Mouse (Mus musculus): ENCODE results near the gene Tango6. TPM values are rescaled to one million over a fixed set of nuclear protein-coding genes. Genes with fewer than 3 reads are reported as not detected.

Gene Tango6
- polyA plus RNA-seq, 3 experiments from 2014 or later: 2.7 to 9.7 (median 7.2) TPM

DNA sequence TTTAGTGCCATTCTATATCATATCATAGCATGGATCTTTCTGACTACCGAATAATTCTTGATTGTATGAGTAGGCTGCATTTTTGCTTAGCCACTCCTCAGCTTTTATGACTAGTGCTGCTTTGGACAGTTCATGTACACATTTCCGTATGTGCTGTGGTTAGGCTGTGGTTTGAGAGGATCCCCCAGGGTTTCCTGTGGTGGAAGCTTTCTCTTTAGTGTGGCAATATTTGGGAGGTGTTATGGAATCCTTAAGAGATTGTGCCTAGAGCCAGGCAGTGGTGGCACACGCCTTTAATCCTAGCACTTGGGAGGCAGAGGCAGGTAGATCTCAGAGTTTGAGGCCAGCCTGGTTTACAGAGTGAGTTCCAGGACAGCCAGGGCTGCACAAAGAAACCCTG, 18.5 kb downstream of the Tango6 start:
- no peak for ATAC-seq

DNA sequence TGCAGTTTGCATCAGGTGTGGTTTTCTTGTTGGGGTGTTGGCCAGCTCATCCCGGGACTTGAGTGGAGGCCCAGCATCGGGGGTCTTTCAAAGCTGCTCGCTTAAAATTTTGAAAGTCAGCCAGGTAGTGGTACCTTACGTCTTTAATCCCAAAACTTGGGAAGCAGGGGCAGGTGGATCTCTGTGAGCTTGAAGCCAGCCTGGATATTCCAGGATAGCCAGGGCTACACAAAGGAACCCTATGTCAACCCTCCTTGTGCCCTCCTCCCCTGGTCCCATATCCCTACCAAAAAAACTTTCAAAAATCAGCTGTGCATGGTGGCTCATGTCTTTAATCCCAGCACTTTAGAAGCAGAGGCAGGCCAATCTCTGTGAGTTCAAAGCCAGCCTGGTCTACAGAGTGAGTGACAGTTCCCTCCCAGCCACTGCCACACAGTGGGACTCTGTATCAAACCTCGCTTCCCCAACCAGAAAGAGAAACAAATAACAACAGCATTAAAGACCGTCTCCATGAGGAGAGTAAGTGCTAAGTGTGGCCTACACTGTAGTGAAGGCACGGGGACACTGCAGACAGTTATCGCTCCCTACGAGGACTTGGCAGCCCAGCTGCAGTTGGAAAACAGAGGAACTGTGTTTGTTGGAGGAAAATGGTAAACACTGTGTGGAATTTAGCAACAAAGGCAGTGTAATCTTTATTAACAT, 21.5 kb downstream of the Tango6 start:
- ATAC-seq: no peak

- no peak for ATAC-seq
These were observed 22.0 kb downstream of the Tango6 start for GRCm38 (mm10) chr8:106704901-106705321.

GRCm38 (mm10) chr8:106706194-106706593, 23.3 kb downstream of the Tango6 start:
- no peak for ATAC-seq

DNA sequence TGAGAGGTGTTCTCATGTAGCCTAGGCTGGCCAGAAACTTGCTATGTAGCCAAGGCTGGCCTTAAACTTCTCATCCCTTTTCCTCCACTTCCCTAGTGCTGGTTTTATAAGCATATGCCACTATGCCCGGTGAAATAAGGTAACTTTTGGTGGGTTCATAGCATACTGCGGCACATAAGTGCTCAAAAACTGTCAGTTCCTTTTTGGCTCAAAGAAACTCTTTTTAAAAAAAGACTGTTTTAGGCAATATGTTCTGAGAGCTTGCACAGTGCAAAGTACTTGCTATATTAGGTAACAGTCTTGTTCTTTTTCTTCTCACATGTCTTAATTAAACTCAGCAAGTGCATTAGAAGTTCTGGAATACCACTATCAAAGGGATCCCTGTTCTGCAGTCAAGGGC, 27.1 kb downstream of the Tango6 start:
- no peak for ATAC-seq

DNA sequence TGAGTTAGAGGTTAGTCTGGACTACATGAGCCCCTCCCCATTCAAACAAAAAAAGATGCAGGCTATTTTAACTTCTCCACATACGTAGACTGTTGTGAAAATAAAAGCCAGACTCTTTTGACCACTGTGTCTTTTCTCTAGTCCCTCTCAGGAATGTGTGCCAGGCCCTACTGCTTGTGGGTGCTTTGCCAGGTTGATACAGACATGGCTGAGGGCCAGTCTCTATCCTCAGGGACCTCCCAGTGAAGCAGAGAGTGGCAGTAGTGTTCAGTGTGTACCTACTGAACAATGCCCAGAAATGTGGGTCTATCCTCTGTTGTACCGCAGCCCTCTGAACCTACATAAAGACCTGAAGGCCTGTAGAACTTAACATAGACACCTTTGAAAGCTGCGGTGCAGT, 29.6 kb downstream of the Tango6 start:
- ATAC-seq: no peak

GRCm38 (mm10) chr8:106714297-106714696, 31.4 kb downstream of the Tango6 start:
- no peak for ATAC-seq

DNA sequence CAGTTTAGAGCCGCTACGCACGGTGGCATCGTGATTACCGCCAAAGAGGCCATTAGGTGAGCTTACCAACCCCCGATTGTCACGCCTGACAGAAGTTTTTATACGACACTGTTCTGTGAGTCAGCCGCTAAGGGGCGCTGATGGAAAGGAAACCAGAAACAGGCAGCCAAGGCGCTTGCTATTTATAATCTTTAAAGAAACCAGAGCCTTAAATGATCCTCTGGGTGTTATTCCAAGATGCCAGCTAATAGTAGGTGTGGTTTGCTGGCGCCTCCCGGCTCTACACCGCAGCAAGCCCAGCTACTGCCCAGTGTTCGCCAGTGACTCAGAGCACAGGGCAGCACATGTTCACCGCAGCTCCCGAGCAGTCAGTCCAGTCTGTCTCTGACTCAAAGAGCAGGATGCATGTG, 35.2 kb downstream of the Tango6 start:
- no peak for ATAC-seq

GRCm38 (mm10) chr8:106720921-106721320, 38.1 kb downstream of the Tango6 start:
- ATAC-seq: no peak

DNA sequence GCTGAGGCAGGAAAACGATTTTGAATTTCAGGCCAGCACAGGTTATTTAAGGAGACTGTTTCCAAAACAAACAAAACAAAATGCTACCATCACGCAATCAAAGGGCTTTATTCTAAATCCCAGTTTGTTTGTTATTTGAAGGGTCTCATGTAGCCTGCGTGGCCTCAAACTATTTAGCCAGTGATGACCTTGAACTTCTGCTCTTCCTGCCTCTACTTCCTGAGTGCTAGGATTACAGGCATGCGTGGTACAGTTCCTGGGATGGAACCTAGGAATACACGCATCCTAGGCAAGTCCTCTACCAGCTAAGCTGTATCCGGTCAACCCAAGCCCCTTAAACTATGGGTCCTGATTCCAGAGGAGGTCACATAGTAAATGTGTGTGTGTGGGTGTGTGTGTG, 39.6 kb downstream of the Tango6 start:
- no peak for ATAC-seq

- ATAC-seq: no peak
These were observed 41.1 kb downstream of the Tango6 start for GRCm38 (mm10) chr8:106723921-106724320.

DNA sequence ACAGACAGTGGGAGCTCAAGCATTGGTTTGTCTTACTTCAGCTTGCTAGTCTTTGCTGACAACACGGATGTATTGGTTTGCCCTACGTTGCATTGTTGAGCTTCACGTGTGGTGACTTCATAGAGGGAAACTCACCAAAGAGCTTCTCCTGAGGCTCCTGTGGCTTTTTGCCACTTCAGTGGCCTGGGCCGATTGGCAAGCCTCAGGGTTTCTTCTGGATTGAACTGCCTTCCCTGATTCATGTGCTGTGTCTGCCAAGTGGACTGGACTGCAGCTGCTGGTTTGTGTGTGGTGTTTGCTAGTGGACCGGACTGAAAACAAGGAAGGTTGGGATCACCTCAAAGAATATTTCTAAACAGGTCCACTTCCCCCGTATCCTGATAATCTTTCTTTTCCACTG, 43.7 kb downstream of the Tango6 start:
- ATAC-seq: no peak

- ATAC-seq: no peak
These were observed 44.5 kb downstream of the Tango6 start for GRCm38 (mm10) chr8:106727241-106727835.

DNA sequence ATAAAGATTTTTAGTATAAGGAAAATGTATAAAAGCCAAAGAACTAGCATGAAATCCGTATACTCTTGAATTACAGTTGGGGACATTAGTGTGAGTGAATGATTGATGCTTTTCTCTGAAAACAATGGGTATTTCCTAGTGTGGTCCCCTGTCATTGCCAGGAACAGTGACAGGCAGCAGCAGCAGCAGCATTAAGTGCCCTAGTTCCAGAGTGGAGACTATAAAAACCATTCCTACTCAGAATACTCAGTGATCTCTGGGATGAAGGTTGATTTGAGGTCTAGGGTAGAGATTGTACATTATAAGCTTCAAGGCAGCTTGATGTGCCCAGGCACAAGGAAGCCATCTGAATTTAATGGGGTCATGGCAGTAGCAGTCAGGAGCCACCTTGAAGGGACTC, 45.0 kb downstream of the Tango6 start:
- ATAC-seq: no peak

- ATAC-seq: no peak
These were observed 50.1 kb downstream of the Tango6 start for GRCm38 (mm10) chr8:106732921-106733320.

DNA sequence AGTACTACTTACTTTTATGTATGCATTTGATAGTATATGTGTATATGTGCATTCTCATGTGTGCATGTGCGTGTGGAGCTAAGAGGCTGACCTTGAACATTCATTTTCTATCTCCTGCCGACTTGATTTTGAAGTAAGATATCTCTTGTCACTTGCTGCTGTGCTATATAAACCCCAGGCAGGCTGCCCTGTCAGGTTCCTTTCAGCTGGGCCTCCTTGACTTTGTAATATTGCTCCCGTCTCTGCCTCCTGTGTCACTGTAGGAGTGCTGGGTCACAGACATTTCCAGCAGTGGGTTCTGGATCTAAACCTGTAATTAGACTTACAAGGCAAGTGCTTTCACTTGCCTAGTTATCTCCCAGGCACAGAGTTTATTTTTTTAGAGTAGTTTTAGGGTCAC, 50.8 kb downstream of the Tango6 start:
- no peak for ATAC-seq

- no peak for ATAC-seq
These were observed 51.4 kb downstream of the Tango6 start for GRCm38 (mm10) chr8:106734222-106734621.

GRCm38 (mm10) chr8:106736861-106737662, 54.2 kb downstream of the Tango6 start:
- ATAC-seq: no peak

GRCm38 (mm10) chr8:106737846-106738245, 55.0 kb downstream of the Tango6 start:
- no peak for ATAC-seq

DNA sequence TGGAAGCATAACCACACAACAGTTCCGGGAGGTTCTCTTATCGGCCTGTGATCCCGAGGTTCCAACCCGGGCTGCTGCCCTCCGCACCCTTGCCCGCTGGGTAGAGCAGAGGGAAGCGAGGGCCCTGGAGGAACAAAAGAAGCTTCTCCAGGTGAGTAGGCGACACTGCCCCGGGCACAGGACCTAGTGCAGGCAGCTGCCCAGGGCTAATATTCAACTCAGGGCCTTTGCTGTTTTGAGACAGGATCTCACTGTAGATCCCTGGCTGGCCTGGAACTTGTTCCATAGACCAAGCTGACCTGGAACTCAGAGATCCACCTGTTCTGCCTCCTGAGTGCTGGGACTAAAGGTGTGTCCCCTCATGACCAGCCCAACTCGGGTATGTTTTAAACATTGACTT, 59.5 kb downstream of the Tango6 start:
- no peak for ATAC-seq

- no peak for ATAC-seq
These were observed 60.5 kb downstream of the Tango6 start for GRCm38 (mm10) chr8:106743361-106743760.

DNA sequence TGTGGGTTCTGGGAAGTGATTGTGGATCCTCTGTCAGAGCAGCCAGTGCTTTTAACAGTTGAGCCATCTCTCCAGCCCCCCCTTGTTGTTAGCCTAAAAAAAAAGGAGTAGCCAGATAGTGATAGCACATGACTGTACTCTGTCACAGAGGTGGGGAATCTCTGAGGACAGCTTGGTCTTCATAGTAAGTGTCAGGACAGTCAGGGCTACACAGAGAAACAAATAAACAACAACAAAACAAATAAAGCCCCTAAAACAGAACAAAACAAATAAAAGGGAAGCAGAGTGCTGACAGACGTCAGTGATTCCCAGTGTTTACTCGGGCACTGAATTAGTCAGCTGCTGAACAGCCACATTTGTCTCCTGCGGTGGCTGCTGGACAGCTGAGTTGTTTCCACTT, 70.6 kb downstream of the Tango6 start:
- no peak for ATAC-seq

- ATAC-seq: no peak
These were observed 78.4 kb downstream of the Tango6 start for GRCm38 (mm10) chr8:106761317-106761716.
